Comparison of ENCODE assay signal across 16 mouse cellular contexts in the genomic region with DNA sequence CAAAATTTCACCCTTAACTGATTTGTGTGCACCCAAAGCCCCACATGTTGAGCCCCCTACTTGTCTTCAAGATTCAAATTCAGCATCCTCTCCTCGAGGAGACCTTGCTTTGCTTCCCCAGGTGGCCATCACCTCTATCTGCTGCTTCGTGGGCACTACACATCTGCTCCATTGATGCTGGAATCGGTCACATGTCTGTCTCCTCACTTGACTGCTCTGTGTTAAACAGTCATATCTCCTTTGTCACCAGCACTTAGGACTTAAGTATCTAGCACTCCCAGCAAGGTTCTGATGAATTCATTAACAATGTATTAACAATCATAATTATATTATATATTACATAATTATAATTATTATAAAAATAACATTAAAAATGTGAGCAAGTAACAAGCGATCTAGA.
"Had no signal": no experiment of that assay in that cellular context is flagged by ENCODE, and none has a peak within 500 bp of the region (broad histone marks: within the 10 kb centered on the region; RNA-seq: fewer than 3 reads in every experiment).

No protein-coding gene starts in this region.

- H3K4me2 ChIP-seq: lung, embryonic 15.5 days; midbrain, embryonic 11.5 days; midbrain, embryonic 13.5 days; midbrain, embryonic 15.5 days; neural tube, embryonic 12.5 days had no signal

- H3K27me3 ChIP-seq: lung, embryonic 15.5 days; megakaryocyte, embryonic 14.5 days; midbrain, embryonic 13.5 days; midbrain, embryonic 15.5 days; neural tube, embryonic 12.5 days had no signal

- H3K27ac ChIP-seq: lung, embryonic 15.5 days; macrophage; midbrain, embryonic 13.5 days; neural tube, embryonic 12.5 days had no signal

- ATAC-seq: lung, postnatal 0 days; midbrain, embryonic 13.5 days; midbrain, embryonic 15.5 days had no signal

- H3K9me3 ChIP-seq: lung, embryonic 15.5 days; megakaryocyte, embryonic 14.5 days; midbrain, embryonic 13.5 days; midbrain, embryonic 15.5 days; neural tube, embryonic 12.5 days had no signal

- H3K9ac ChIP-seq: lung, embryonic 15.5 days; midbrain, embryonic 13.5 days; midbrain, embryonic 15.5 days; neural tube, embryonic 12.5 days had no signal

- H3K4me3 ChIP-seq: lung, embryonic 15.5 days; megakaryocyte, embryonic 14.5 days; midbrain, embryonic 13.5 days; midbrain, embryonic 15.5 days; neural tube, embryonic 12.5 days had no signal

- H3K4me1 ChIP-seq: lung, embryonic 15.5 days; megakaryocyte, embryonic 14.5 days; neural tube, embryonic 12.5 days had no signal

- H3K36me3 ChIP-seq: lung, embryonic 15.5 days; midbrain, embryonic 13.5 days; midbrain, embryonic 15.5 days; neural tube, embryonic 12.5 days had no signal

- DNase-seq: lung, adult 2 months; lung, postnatal 14 days; lung, postnatal 36 days; right cerebral cortex, postnatal 25 days; spleen, adult 18-20 months; thymus, adult 18-20 months; thymus, postnatal 14 days; thymus, postnatal 36 days had no signal
